Mouse (Mus musculus): Measurements from ENCODE around the gene Tubd1. TPM values are rescaled to one million over a fixed set of nuclear protein-coding genes. Genes with fewer than 3 reads are reported as not detected.

Tubd1 gene
- total RNA-seq, 1 experiment from 2014 or later = 9.1 TPM

- DNase-seq = no peak
Observed at GRCm38 (mm10) chr11:86599378-86600208, 54.8 kb downstream of the Tubd1 start.

GRCm38 (mm10) chr11:86600209-86600557 lies 55.4 kb downstream of the Tubd1 start:
- no peak for DNase-seq

GRCm38 (mm10) chr11:86602116-86602515 lies 57.3 kb downstream of the Tubd1 start:
- no peak for DNase-seq

GRCm38 (mm10) chr11:86603719-86604118 lies 58.9 kb downstream of the Tubd1 start:
- no peak for DNase-seq

GRCm38 (mm10) chr11:86604289-86604688 lies 59.5 kb downstream of the Tubd1 start:
- no peak for DNase-seq

GRCm38 (mm10) chr11:86604732-86605520 lies 60.1 kb downstream of the Tubd1 start:
- no peak for DNase-seq

GRCm38 (mm10) chr11:86606621-86607339 lies 62.0 kb downstream of the Tubd1 start:
- DNase-seq = no peak

- DNase-seq = no peak
Observed at GRCm38 (mm10) chr11:86607808-86608350, 63.1 kb downstream of the Tubd1 start.

GRCm38 (mm10) chr11:86610239-86610638 lies 65.4 kb downstream of the Tubd1 start:
- DNase-seq = no peak

GRCm38 (mm10) chr11:86611991-86612390 lies 67.2 kb downstream of the Tubd1 start:
- DNase-seq = no peak

- no peak for DNase-seq
Observed at GRCm38 (mm10) chr11:86614056-86614530, 69.3 kb downstream of the Tubd1 start.

- no peak for DNase-seq
Observed at GRCm38 (mm10) chr11:86614607-86615006, 69.8 kb downstream of the Tubd1 start.

Small RNA genes within 50 kb of the gene (microRNA-seq; reads per million reads assigned to microRNA genes)
- gene Mir21a = 17,055 to 17,416 reads per million in 2 experiments

Other genes starting within 250 kb of the Tubd1 start
- gene Med13, start 187.4 kb upstream of the Tubd1 start, total RNA-seq (2021) = 50.0 and 52.0 TPM in 2 replicates
- gene Rnft1, start 60.3 kb upstream of the Tubd1 start, total RNA-seq (2021) = 32.6 and 38.1 TPM in 2 replicates
- 39.4 and 45.2 TPM in 2 replicates for gene Rps6kb1, start 186 bp upstream of the Tubd1 start, total RNA-seq (2021)
- 118 and 119 TPM in 2 replicates for gene Vmp1, start 138.8 kb downstream of the Tubd1 start, total RNA-seq (2021)
- 16.4 and 17.4 TPM in 2 replicates for gene Ptrh2, start 139.0 kb downstream of the Tubd1 start, total RNA-seq (2021)
- gene Cltc, start 212.6 kb downstream of the Tubd1 start, total RNA-seq (2021) = 236 and 237 TPM in 2 replicates